Mouse (Mus musculus): ENCODE results near the gene Klrc3. TPM values are rescaled to one million over a fixed set of nuclear protein-coding genes. Genes with fewer than 3 reads are reported as not detected.

Gene Klrc3
- not detected in 2 replicates for polyA plus RNA-seq (2012; rRNA removed)

GRCm38 (mm10) chr6:129643237-129643636 lies at the start of gene Klrc3:
Klrc3 (minus strand) TSS chr6:129643337.

GRCm38 (mm10) chr6:129678873-129679272 lies 35.7 kb upstream of the Klrc3 start, which contains the start of gene Klrc1:
Klrc1 (minus strand) TSS chr6:129678973.

GRCm38 (mm10) chr6:129660589-129660988 lies 17.5 kb upstream of the Klrc3 start, which contains the start of gene Klrc2:
Klrc2 (minus strand) TSS chr6:129660689.

GRCm38 (mm10) chr6:129623735-129624134 lies 19.4 kb downstream of the Klrc3 start, which contains the start of gene Klrk1:
Klrk1 (minus strand) TSS chr6:129623864.

GRCm38 (mm10) chr6:129591508-129591907 lies 51.6 kb downstream of the Klrc3 start, which contains the start of gene Klrd1:
Klrd1 (plus strand) TSS chr6:129591782.

Other genes with a start within 250 kb of the Klrc3 start
- 13.3 and 14.4 TPM in 2 replicates for gene Clec1b, start 246.0 kb downstream of the Klrc3 start, polyA plus RNA-seq (2012; rRNA removed)
- gene Clec9a, start 234.5 kb downstream of the Klrc3 start, polyA plus RNA-seq (2012; rRNA removed): 0.81 and 1.0 TPM in 2 replicates
- gene Clec1a, start 191.3 kb downstream of the Klrc3 start, polyA plus RNA-seq (2012; rRNA removed): 0.10 and 0.14 TPM in 2 replicates
- 0.89 and 1.2 TPM in 2 replicates for gene Olr1, start 136.2 kb downstream of the Klrc3 start, polyA plus RNA-seq (2012; rRNA removed)
- 0.01 and 0.02 TPM in 2 replicates for gene Tmem52b, start 130.8 kb downstream of the Klrc3 start, polyA plus RNA-seq (2012; rRNA removed)
- 20.2 and 21.9 TPM in 2 replicates for gene Gabarapl1, start 110.2 kb downstream of the Klrc3 start, polyA plus RNA-seq (2012; rRNA removed)
- gene Klre1, start 65.4 kb downstream of the Klrc3 start, polyA plus RNA-seq (2012; rRNA removed): 0.03 TPM in 1 of 2 replicates, not detected in the other
- 0.18 and 0.19 TPM in 2 replicates for gene Klrd1, start 51.6 kb downstream of the Klrc3 start, polyA plus RNA-seq (2012; rRNA removed)
- 0.21 and 0.32 TPM in 2 replicates for gene Klrk1, start 19.5 kb downstream of the Klrc3 start, polyA plus RNA-seq (2012; rRNA removed)
- 0.01 TPM in 1 of 2 replicates, not detected in the other for gene Klrc2, start 17.4 kb upstream of the Klrc3 start, polyA plus RNA-seq (2012; rRNA removed)
- 0.05 and 0.06 TPM in 2 replicates for gene Klrc1, start 35.6 kb upstream of the Klrc3 start, polyA plus RNA-seq (2012; rRNA removed)
- gene Klri1, start 73.8 kb upstream of the Klrc3 start, polyA plus RNA-seq (2012; rRNA removed): 0.03 TPM in 1 of 2 replicates, not detected in the other
- 0.01 TPM in 2 replicates for gene Klri2, start 97.1 kb upstream of the Klrc3 start, polyA plus RNA-seq (2012; rRNA removed)
- gene Gm156, start 140.9 kb upstream of the Klrc3 start, polyA plus RNA-seq (2012; rRNA removed): not detected in 2 replicates
- not detected in 2 replicates for gene Gm17631, start 219.3 kb upstream of the Klrc3 start, polyA plus RNA-seq (2012; rRNA removed)
- gene Klra17, start 233.3 kb upstream of the Klrc3 start, polyA plus RNA-seq (2012; rRNA removed): 0.02 TPM in 2 replicates

Data from liver, embryonic 14 days (tissue).